Mouse (Mus musculus) cortical plate, adult 2 months (tissue): ENCODE measurements around the gene Rbm8a.

Experiments used
- CTCF ChIP-seq: fragments of 200-500 bp; IDR thresholded peaks from 2 replicates; pipeline ENCODE4 v1.5.1; 2011; ENCODE audit warnings: mild to moderate bottlenecking, control low read depth, low read length; ENCODE audit not compliant: insufficient read depth; ENCODE audit errors: extremely low read depth
- POLR2A ChIP-seq: fragments of 200-500 bp; IDR thresholded peaks from 2 replicates; pipeline ENCODE4 v1.6.1; 2011; ENCODE audit warnings: mild to moderate bottlenecking, low read length, control low read depth; ENCODE audit not compliant: insufficient read depth; ENCODE audit errors: extremely low read depth

- TF ChIP-seq CTCF (no peak), POLR2A (peak; percentile 89)
Observed at GRCm38 (mm10) chr3:96629729-96630600, at the start of gene Rbm8a.
